Mouse (Mus musculus): ENCODE results near the gene Cckar. TPM values are rescaled to one million over a fixed set of nuclear protein-coding genes. Genes with fewer than 3 reads are reported as not detected.

Cckar gene
- polyA plus RNA-seq, 1 experiment: not detected

DNA sequence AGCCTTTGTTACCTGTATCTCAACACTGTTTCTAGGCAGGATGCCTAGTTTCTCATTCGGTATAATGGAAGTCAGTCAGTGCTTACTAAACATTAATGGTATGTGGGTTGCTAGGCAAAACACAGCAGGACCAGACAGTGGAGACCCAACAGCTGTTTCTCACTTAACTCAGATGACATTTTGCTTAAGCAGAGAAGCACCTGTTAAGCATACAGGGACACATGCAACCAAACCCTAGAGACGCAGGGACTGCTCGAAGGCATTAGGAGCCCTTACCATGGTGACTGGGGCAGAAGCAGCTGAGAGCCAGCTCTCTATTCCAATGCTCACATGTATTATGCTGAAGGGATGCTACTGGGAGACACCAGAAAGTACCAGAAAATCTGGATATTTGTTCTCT is 10.8 kb downstream of the Cckar start:
- Histone ChIP-seq H3K36me3 (replicated peaks; ENCODE audit: low read length) (no peaks in the 10 kb centered on the region), H3K4me3 (replicated peaks) (no peak overlapping the region), H3K27me3 (replicated peaks) (peaks cover 5% of the 10 kb centered on the region), H3K4me1 (no peaks in the 10 kb centered on the region), H3K9me3 (peaks cover 17% of the 10 kb centered on the region)
- no peak for TF ChIP-seq FLI1 (IDR thresholded peaks at IDR 0.05; ENCODE audit: low read length)
- no peak for TF ChIP-seq GATA1 (IDR thresholded peaks at IDR 0.05; ENCODE audit: borderline replicate concordance, low read length)

GRCm38 (mm10) chr5:53692662-53693061 is 14.8 kb downstream of the Cckar start:
- Histone ChIP-seq H3K4me3 (replicated peaks) (no peak overlapping the region), H3K36me3 (replicated peaks; ENCODE audit: low read length) (no peaks in the 10 kb centered on the region), H3K4me1 (no peaks in the 10 kb centered on the region), H3K9me3 (peaks cover 12% of the 10 kb centered on the region), H3K27me3 (replicated peaks) (peaks cover 13% of the 10 kb centered on the region)
- TF ChIP-seq GATA1 (IDR thresholded peaks at IDR 0.05; ENCODE audit: borderline replicate concordance, low read length) (no peak), FLI1 (IDR thresholded peaks at IDR 0.05; ENCODE audit: low read length) (no peak)

DNA sequence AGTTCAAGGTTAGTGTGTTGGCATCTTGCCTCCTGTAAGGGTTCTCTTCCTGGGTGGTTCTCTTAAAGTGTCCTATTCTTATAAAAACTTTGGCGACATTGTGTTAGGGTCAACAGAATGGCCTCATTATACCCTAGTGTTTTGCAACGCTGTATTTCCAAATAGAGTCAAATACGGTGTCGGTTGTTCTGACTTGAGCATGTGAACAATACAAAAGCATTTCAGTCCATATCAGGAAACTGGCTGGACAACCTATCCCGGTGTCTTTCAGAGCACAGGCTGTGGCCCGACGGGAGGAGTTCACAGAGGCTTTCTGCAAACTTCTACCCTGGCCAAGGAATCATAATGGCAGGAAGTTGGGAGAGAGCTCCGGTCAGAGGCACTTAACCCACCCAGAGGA is 15.4 kb downstream of the Cckar start:
- no peak overlapping the region for H3K4me3 ChIP-seq (replicated peaks)
- TF ChIP-seq GATA1 (IDR thresholded peaks at IDR 0.05; ENCODE audit: borderline replicate concordance, low read length) (no peak), FLI1 (IDR thresholded peaks at IDR 0.05; ENCODE audit: low read length) (no peak)
- H3K36me3 ChIP-seq (replicated peaks; ENCODE audit: low read length): no peaks in the 10 kb centered on the region
- peaks cover 12% of the 10 kb centered on the region for H3K9me3 ChIP-seq
- H3K27me3 ChIP-seq (replicated peaks): peaks cover 13% of the 10 kb centered on the region
- no peaks in the 10 kb centered on the region for H3K4me1 ChIP-seq

- H3K4me1 ChIP-seq: no peaks in the 10 kb centered on the region
- peaks cover 12% of the 10 kb centered on the region for H3K9me3 ChIP-seq
- H3K36me3 ChIP-seq (replicated peaks; ENCODE audit: low read length): no peaks in the 10 kb centered on the region
- TF ChIP-seq GATA1 (IDR thresholded peaks at IDR 0.05; ENCODE audit: borderline replicate concordance, low read length): no peak
- TF ChIP-seq FLI1 (IDR thresholded peaks at IDR 0.05; ENCODE audit: low read length): no peak
- peaks cover 11% of the 10 kb centered on the region for H3K27me3 ChIP-seq (replicated peaks)
- no peak overlapping the region for H3K4me3 ChIP-seq (replicated peaks)
Measured at GRCm38 (mm10) chr5:53691577-53691976, 15.9 kb downstream of the Cckar start.

- peaks cover 12% of the 10 kb centered on the region for H3K9me3 ChIP-seq
- H3K36me3 ChIP-seq (replicated peaks; ENCODE audit: low read length): no peaks in the 10 kb centered on the region
- peaks cover 9% of the 10 kb centered on the region for H3K27me3 ChIP-seq (replicated peaks)
- no peaks in the 10 kb centered on the region for H3K4me1 ChIP-seq
- TF ChIP-seq GATA1 (IDR thresholded peaks at IDR 0.05; ENCODE audit: borderline replicate concordance, low read length): no peak
- TF ChIP-seq FLI1 (IDR thresholded peaks at IDR 0.05; ENCODE audit: low read length): no peak
- no peak overlapping the region for H3K4me3 ChIP-seq (replicated peaks)
Measured at GRCm38 (mm10) chr5:53688326-53688725, 19.2 kb downstream of the Cckar start.

- Histone ChIP-seq H3K27me3 (replicated peaks) (peaks cover 9% of the 10 kb centered on the region), H3K4me3 (replicated peaks) (no peak overlapping the region), H3K4me1 (no peaks in the 10 kb centered on the region), H3K9me3 (peaks cover 12% of the 10 kb centered on the region), H3K36me3 (replicated peaks; ENCODE audit: low read length) (no peaks in the 10 kb centered on the region)
- TF ChIP-seq FLI1 (IDR thresholded peaks at IDR 0.05; ENCODE audit: low read length) (no peak), GATA1 (IDR thresholded peaks at IDR 0.05; ENCODE audit: borderline replicate concordance, low read length) (no peak)
Measured at GRCm38 (mm10) chr5:53686379-53686778, 21.1 kb downstream of the Cckar start.

- Histone ChIP-seq H3K27me3 (replicated peaks) (peaks cover 7% of the 10 kb centered on the region), H3K4me3 (replicated peaks) (no peak overlapping the region), H3K9me3 (peaks cover 14% of the 10 kb centered on the region), H3K4me1 (no peaks in the 10 kb centered on the region), H3K36me3 (replicated peaks; ENCODE audit: low read length) (no peaks in the 10 kb centered on the region)
- no peak for TF ChIP-seq GATA1 (IDR thresholded peaks at IDR 0.05; ENCODE audit: borderline replicate concordance, low read length)
- TF ChIP-seq FLI1 (IDR thresholded peaks at IDR 0.05; ENCODE audit: low read length): no peak
Measured at GRCm38 (mm10) chr5:53685623-53686022, 21.9 kb downstream of the Cckar start.

GRCm38 (mm10) chr5:53684417-53684816 is 23.1 kb downstream of the Cckar start:
- no peaks in the 10 kb centered on the region for H3K4me1 ChIP-seq
- no peak for TF ChIP-seq FLI1 (IDR thresholded peaks at IDR 0.05; ENCODE audit: low read length)
- no peak for TF ChIP-seq GATA1 (IDR thresholded peaks at IDR 0.05; ENCODE audit: borderline replicate concordance, low read length)
- H3K9me3 ChIP-seq: peaks cover 12% of the 10 kb centered on the region
- H3K4me3 ChIP-seq (replicated peaks): no peak overlapping the region
- H3K36me3 ChIP-seq (replicated peaks; ENCODE audit: low read length): no peaks in the 10 kb centered on the region
- peaks cover 5% of the 10 kb centered on the region for H3K27me3 ChIP-seq (replicated peaks)

DNA sequence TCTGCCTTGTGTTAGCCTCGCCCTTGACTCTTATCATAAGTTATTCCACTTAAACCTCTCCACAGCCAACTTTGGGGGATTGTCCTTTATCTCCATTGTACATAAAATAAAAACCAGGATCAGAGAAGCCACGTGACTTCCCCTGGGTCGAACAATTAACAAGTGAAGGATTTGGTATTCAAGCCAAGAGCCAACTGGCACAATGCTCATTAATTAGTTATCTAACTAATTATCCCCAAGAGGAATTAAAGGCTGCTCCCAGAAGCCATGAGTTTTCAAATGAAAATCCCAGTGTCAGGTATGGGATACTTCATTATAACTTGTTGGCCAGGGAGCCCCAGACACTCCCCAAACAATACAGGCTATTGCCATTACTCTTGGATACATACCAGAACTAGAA is 23.6 kb downstream of the Cckar start:
- Histone ChIP-seq H3K4me3 (replicated peaks) (no peak overlapping the region), H3K9me3 (peaks cover 10% of the 10 kb centered on the region), H3K36me3 (replicated peaks; ENCODE audit: low read length) (no peaks in the 10 kb centered on the region), H3K4me1 (no peaks in the 10 kb centered on the region), H3K27me3 (replicated peaks) (peaks cover 5% of the 10 kb centered on the region)
- TF ChIP-seq FLI1 (IDR thresholded peaks at IDR 0.05; ENCODE audit: low read length) (no peak), GATA1 (IDR thresholded peaks at IDR 0.05; ENCODE audit: borderline replicate concordance, low read length) (no peak)

GRCm38 (mm10) chr5:53679651-53680050 is 27.9 kb downstream of the Cckar start:
- Histone ChIP-seq H3K9me3 (peaks cover 12% of the 10 kb centered on the region), H3K36me3 (replicated peaks; ENCODE audit: low read length) (no peaks in the 10 kb centered on the region), H3K27me3 (replicated peaks) (peaks cover 6% of the 10 kb centered on the region), H3K4me1 (no peaks in the 10 kb centered on the region), H3K4me3 (replicated peaks) (no peak overlapping the region)
- TF ChIP-seq GATA1 (IDR thresholded peaks at IDR 0.05; ENCODE audit: borderline replicate concordance, low read length) (no peak), FLI1 (IDR thresholded peaks at IDR 0.05; ENCODE audit: low read length) (no peak)

Data from megakaryocyte, embryonic 14.5 days (primary cell).